Mouse (Mus musculus) frontal cortex, postnatal 36 days (tissue): Measurements from ENCODE around the gene Cln6.
"Not testable (repeated sequence)": the region's sequence is repeated elsewhere in the genome, so short reads cannot be mapped to it uniquely, and the experiment has no call there.

Experiments
- DNase-seq, 2 experiments: peaks; one replicate each; pipeline ENCODE4 v3.0.0; 2022; ENCODE audit warnings: low spot score in 2 of 2

Cln6 gene

GRCm38 (mm10) chr9:62829877-62830276 lies 8.7 kb upstream of the Cln6 start:
- DNase-seq = no peak

DNA sequence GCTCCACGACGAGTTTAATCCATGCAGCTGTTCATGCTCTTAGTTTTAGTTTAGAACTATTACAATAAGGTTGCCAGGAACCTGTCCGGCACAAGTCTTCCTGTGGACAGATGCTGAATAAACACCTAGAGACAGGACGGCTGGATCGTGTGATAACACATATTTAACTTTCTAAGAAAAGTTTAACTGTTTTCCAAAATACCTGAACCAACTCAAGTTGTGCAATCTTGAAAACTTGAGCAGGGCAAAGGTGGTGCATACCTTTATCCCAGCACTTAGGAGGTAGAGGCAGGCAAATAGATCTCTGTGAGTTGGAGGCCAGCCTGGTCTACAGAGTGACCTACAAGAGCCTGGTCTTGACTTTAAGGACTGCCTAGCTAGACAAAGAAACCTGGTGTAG lies 3.7 kb upstream of the Cln6 start:
- DNase-seq = no peak

DNA sequence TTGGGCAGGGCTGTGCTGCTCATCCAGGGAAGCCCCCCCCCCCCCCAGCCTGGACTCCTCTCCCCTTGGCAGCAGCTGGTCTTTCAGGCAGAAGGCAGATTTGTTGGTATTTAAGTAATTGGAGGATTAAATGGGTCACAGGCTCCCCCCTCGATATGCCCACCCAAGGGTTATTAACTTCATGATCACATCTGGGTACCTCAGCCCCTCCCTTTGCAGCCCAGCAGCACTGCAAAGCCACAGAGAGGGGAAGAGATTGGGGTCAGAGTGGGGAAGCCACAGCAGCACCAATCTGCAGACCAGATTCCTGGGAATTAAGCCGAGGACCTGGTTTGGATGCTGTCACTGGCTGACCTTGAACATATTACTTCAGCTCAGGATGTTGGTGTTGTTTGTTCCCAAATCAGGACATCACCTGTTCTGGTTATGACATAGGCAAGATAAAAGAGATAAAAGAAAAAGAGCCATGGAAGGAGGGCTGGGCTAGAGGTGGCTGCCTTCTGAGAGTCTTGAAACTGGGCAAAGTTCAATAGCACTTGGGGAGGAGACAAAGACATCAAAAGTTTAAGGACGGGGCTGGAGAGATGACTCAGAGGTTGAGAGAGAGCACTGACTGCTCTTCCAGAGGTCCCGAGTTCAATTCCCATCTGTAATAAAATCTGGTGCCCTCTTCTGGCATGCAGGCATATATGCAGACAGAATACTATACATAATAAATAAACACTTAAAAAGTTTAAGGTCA lies 2.7 kb upstream of the Cln6 start:
- no peak for DNase-seq

DNA sequence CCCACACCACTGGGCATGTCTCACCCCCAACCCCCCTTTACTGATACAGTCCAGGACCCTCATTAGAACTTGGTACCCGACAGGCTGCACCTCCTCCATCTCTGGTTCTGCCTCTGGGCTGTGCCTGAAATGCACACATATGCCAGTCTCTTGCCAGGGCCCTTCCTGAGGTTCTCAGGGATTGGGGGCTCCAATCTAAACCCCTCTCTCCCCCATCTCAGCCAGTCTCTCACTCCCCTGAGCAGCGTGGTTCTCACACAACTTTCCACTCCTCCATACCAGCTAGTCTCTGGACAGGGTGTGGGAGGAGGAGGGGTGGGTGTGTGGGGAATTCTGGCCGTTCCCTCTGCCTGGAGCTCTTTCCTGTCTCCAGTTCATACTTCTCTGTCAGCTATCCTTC lies 974 bp upstream of the Cln6 start:
- no peak for DNase-seq

DNA sequence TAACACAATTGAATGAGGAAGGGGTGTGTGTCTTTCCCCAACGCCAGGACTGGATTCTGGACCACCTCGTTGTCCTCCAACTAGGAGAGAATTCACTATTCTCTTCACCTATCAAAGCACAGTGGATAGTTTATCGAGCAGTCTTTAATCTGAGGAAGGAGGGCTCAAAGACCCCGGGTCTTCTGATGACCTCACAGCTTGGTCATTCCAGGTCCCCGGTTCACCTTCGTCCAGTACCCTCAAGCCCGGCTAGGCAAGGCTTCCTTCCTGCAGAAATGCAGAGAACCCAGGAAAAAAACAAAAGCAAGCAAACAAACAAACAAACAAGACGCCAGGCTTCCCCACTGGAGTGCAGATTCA lies 459 bp upstream of the Cln6 start:
- no peak for DNase-seq

DNA sequence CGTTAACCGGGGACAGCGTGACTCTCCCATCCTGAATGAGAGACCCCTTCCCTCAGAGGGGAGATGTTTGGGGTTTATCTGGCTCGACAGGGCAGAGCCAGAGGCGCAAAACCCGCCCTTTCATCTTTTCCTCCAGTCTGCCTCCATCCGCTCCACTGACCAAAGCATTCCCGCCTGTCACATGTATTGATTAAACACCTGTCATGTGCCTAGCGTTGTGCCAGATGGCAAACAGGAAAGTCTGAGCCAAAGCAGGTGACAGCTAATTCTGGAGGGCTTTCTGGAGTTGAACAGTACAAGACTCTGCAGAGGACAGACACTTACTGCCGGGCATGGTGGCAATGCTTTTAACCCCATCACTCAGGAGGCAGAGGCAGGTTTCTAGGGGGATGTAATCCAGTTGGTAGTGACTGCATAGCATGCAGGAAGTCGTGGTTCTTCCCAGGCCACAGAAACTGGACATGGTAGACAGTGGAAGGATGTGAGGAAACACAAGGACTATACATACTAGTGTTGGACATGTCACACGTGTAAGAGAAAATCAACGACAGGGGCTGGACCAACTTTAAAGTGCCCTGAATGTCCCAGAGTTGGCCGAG lies 686 bp downstream of the Cln6 start:
- no peak for DNase-seq

GRCm38 (mm10) chr9:62843356-62844024 lies 4.9 kb downstream of the Cln6 start:
- DNase-seq = no peak

DNA sequence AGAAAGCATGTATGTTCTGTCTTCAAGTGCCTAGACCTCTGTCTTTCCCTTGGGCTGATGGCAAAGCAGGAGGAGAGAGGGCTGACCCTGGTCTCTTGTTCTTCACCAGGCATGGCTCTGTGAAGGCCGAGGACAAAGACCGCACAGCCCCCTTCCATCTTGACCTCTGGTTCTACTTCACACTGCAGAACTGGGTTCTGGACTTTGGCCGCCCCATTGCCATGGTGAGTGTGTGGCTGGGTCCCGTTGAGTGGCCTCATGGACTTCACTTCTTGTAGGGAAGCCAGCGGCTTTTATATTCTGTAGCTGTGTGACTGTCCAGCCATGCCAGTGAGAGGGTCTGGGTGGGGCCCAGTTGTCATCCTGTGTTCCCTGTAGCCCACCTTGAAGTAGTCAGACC lies 5.9 kb downstream of the Cln6 start:
- DNase-seq = no peak

GRCm38 (mm10) chr9:62847694-62848093 lies 9.1 kb downstream of the Cln6 start:
- peak; percentile 86 to 87 for DNase-seq

DNA sequence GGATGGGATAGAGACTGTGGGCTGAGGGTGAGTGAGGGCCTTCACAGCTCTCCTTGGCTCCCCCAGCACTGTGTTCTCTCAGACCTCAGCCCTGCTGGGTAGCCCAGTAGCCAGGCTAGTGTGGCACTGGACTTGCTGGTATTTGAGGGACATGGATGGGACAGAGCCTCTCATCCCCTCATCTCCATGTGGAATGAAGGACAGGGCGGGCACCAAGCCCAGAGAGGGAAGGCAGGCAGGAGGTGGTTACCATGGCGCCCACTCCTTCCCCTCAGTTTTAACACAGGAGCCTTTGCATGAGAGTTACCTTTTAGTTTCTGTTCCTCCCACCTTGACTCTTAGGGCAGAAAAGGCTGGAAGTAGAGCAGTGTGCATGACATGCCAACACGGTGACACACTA lies 10.1 kb downstream of the Cln6 start:
- DNase-seq = no peak

DNA sequence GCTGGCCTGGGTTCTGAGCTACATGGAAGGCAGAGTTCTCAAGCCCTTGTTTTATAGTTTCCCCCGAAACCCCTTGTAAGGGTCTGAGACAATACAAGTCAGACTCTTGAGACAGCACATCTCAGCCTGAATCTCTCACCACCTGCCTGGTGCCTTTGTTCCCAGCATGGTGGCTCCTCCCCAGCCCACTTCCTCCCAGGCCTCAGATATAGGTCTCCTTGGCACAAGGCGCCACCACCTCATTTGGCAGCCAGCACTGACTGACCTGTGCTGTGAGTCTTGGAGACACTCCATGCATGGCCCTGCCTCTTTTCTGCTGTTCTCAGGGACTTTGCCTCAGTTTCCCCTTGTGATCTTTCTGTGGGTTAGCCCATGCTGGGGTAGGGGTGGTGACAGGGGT lies 13.0 kb downstream of the Cln6 start:
- DNase-seq = no peak

GRCm38 (mm10) chr9:62854483-62854882 lies 15.9 kb downstream of the Cln6 start:
- no peak for DNase-seq

- DNase-seq = no peak
Measured at GRCm38 (mm10) chr9:62857216-62857615, 18.6 kb downstream of the Cln6 start.

DNA sequence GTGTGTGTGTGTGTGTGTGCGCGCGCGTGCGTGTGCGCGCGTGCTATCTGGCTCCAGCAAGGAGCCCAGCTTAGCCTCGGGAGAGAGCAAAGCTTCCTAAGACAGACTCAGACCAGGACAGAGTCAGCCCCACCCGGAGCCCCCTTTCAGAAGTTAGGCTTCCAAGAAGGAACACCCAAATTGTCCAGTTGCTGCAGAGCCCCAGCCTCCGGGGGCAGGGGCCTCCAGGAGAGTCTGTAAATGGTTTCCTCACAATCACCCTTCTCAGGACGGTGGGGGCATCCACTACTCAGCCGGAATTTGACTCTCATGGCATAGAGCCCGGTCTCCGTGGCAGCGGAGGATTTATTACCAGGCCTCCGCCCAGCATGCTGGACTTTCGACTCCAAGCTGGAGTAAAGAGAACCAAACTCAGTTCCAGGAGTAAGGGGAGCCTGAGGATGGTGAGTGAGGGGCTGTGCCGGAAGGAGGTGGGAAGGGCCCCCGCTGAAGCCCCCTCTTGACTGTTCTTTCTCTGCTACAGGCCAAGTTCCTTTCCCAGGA lies 19.2 kb downstream of the Cln6 start, which contains the start of gene Calml4:
Gene Calml4, plus strand, starts transcription at position 362 of the 543 bp plus-strand sequence.
- no peak for DNase-seq

GRCm38 (mm10) chr9:62858266-62859019 lies 19.9 kb downstream of the Cln6 start:
- no peak for DNase-seq

DNA sequence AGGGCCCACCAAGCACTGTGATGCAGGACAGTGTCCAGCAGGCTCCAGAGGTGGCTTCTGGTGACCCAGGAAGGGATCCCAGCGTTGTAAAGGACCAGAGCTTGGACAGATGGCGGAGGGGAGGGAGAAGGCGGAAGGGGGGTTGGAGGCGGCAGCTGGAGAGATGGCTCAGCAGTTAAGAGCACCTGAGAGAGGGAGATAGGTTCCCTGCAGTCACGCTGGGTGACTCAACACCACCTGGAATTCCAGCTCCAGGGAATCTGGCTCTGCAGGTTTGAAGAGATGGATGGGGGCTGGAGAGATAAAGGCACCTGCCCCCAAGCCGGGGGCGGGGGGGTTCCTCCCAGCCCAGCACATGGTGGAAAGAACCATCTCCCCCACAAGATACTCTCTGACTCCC lies 21.5 kb downstream of the Cln6 start:
- not testable (repeated sequence) for DNase-seq

GRCm38 (mm10) chr9:62860866-62861265 lies 22.3 kb downstream of the Cln6 start:
- no peak for DNase-seq

GRCm38 (mm10) chr9:62869236-62869635 lies 30.7 kb downstream of the Cln6 start:
- DNase-seq = not testable (repeated sequence)

DNA sequence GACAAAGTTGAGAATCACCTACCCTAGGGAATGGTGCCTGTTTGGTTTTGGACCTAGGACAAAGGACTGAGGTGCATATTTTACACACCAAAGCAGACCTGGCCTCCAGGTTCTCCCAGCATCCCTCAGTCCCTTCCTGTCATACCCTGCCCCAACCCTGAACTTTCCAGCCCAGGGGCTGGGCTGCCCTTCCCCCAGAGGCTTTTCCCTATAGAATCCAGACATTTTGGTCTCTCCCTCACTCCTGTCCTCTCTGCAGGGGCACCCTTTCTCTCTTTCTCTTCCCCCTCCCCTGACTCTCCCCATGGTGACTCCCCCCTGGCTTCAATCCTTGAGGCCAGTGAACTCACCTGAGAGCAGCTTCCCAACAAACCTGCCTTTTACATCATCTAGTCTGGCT lies 32.1 kb downstream of the Cln6 start:
- DNase-seq = no peak

DNA sequence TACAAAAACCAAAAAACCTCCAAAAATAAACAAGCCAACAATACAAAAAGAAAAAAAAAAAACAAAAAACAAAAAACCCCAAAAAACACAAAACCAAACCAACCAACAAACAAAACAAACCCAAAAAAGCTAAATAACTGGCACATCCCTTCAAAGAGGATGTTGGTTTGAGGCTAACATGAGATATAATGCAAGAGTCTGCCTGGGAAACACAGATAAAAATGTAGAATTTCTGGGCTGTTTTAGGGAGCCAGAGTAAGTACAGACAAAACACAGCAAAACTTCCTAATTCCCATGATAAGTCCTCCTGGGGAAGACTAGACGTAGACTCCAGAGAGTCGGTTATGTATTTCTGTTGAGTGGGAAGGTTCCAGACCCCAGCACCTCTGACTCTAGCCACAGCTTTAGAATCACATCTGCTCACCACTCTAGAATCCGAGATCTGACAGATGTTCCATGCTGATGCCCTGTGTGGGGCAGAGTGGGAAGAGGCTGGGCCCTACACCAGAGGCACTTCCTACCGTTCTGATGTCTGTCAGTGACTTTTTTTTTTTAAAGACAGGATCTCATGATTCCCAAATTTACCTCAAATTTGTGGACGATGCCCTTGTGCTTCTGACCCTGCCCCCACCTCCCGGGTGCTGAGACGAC lies 38.5 kb downstream of the Cln6 start:
- DNase-seq = no peak

- no peak for DNase-seq
Measured at GRCm38 (mm10) chr9:62877825-62878224, 39.2 kb downstream of the Cln6 start.

- DNase-seq = no peak
Measured at GRCm38 (mm10) chr9:62881871-62882270, 43.3 kb downstream of the Cln6 start.
